Mouse (Mus musculus): ENCODE measurements around the gene Dlx6.

DNA sequence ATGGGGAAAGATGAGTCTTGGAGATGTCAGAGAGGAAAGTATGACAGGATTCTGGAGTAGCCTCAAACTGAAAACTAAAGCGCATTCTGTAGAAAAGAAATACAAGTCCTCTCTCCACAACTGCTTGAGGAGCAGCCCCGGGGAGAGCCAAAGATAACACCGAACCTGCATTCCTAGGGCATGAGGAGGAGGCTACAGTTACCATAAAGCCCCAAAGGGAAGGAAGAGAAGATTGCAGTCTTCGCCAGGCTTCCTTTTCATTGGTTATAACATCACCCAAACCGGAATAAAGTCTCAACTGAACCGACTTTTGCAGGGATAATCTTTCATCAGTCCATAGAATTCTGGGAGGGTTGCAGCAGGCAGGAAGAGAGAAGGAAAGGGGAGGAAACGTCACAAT, 32.7 kb upstream of the Dlx6 start:
- TF ChIP-seq CHD2 (IDR thresholded peaks at IDR 0.05; ENCODE audit: low read depth, low read length) (no peak), ZNF384 (IDR thresholded peaks at IDR 0.05; ENCODE audit: low read depth, low read length) (no peak), HCFC1 (IDR thresholded peaks at IDR 0.05; ENCODE audit: borderline replicate concordance, insufficient read depth, low read length) (no peak), ZC3H11A (IDR thresholded peaks at IDR 0.05; ENCODE audit: borderline replicate concordance, low read depth, low read length) (no peak)
